Mouse (Mus musculus): ENCODE results near the gene Ptgds. TPM values are rescaled to one million over a fixed set of nuclear protein-coding genes. Genes with fewer than 3 reads are reported as not detected.

Ptgds gene
- polyA plus RNA-seq, 1 experiment from 2014 or later, result 3.0 TPM

- H3K27me3 ChIP-seq, result peaks cover 35% of the 10 kb centered on the region
- no peak overlapping the region; the same call in 1 of the 2 replicates for H3K4me3 ChIP-seq
- no peaks in the 10 kb centered on the region for H3K9me3 ChIP-seq (replicated peaks)
- peak overlapping the region; percentile 80 for H3K4me2 ChIP-seq (replicated peaks)
- H3K27ac ChIP-seq, result no peak overlapping the region
- WGBS, result 56% methylated on average over 17 of the region's 17 CpGs
- no peak overlapping the region for H3K9ac ChIP-seq
- peak; percentile 7; the same call in 1 of the 2 replicates for ATAC-seq (ENCODE audit: low FRiP score)
- peaks cover 17% of the 10 kb centered on the region for H3K36me3 ChIP-seq
- H3K4me1 ChIP-seq, result peaks cover 31% of the 10 kb centered on the region
Observed at GRCm38 (mm10) chr2:25430395-25431233, 39.2 kb downstream of the Ptgds start.

GRCm38 (mm10) chr2:25429435-25430180 is 40.2 kb downstream of the Ptgds start:
- Histone ChIP-seq H3K9me3 (replicated peaks) (no peaks in the 10 kb centered on the region), H3K27ac (no peak overlapping the region)
- WGBS, result 75% methylated on average over 5 of the region's 5 CpGs

GRCm38 (mm10) chr2:25428442-25429236 is 41.2 kb downstream of the Ptgds start, which contains the start of gene Abca2:
Gene Abca2, plus strand, starts transcription at chr2:25428703.
- peaks cover 31% of the 10 kb centered on the region for H3K4me1 ChIP-seq

More at GRCm38 (mm10) chr2:25429435-25430180, 40.2 kb downstream of the Ptgds start:
- Histone ChIP-seq H3K4me3 (peak overlapping the region; percentile 63), H3K4me1 (peaks cover 31% of the 10 kb centered on the region), H3K9ac (peak overlapping the region; percentile 86), H3K27me3 (peaks cover 45% of the 10 kb centered on the region), H3K36me3 (peaks cover 9% of the 10 kb centered on the region; the same call in 1 of the 2 replicates), H3K4me2 (replicated peaks) (peak overlapping the region; percentile 80)
- no peak for ATAC-seq (ENCODE audit: low FRiP score)

GRCm38 (mm10) chr2:25427256-25427655 is 42.6 kb downstream of the Ptgds start:
- 89% methylated on average over 5 of the region's 5 CpGs for WGBS
- ATAC-seq (ENCODE audit: low FRiP score), result no peak

More at GRCm38 (mm10) chr2:25428442-25429236, 41.2 kb downstream of the Ptgds start, which contains the start of gene Abca2:
- no peaks in the 10 kb centered on the region for H3K9me3 ChIP-seq (replicated peaks)
- H3K36me3 ChIP-seq, result peaks cover 5% of the 10 kb centered on the region; the same call in 1 of the 2 replicates
- WGBS, result under 1% methylated on average over 69 of the region's 89 CpGs
- H3K27ac ChIP-seq, result peak within 1 kb of the TSS; percentile 82
- H3K9ac ChIP-seq, result peak within 1 kb of the TSS; percentile 86
- peak within 1 kb of the TSS; percentile 63 for H3K4me3 ChIP-seq
- H3K4me2 ChIP-seq (replicated peaks), result peak within 1 kb of the TSS; percentile 80
- peak; percentile 89 for ATAC-seq (ENCODE audit: low FRiP score)
- H3K27me3 ChIP-seq, result peaks cover 54% of the 10 kb centered on the region

GRCm38 (mm10) chr2:25426721-25427191 is 43.1 kb downstream of the Ptgds start:
- Histone ChIP-seq H3K27ac (no peak overlapping the region), H3K4me3 (no peak overlapping the region), H3K9me3 (replicated peaks) (no peaks in the 10 kb centered on the region), H3K4me1 (peaks cover 31% of the 10 kb centered on the region), H3K27me3 (peaks cover 56% of the 10 kb centered on the region), H3K9ac (no peak overlapping the region), H3K4me2 (replicated peaks) (no peak overlapping the region), H3K36me3 (no peaks in the 10 kb centered on the region)
- WGBS, result 40% methylated on average over 5 of the region's 5 CpGs
- ATAC-seq (ENCODE audit: low FRiP score), result no peak

More at GRCm38 (mm10) chr2:25427256-25427655, 42.6 kb downstream of the Ptgds start:
- H3K36me3 ChIP-seq, result no peaks in the 10 kb centered on the region
- no peak overlapping the region for H3K27ac ChIP-seq
- no peaks in the 10 kb centered on the region for H3K9me3 ChIP-seq (replicated peaks)
- H3K27me3 ChIP-seq, result peaks cover 56% of the 10 kb centered on the region
- H3K4me3 ChIP-seq, result no peak overlapping the region
- no peak overlapping the region for H3K4me2 ChIP-seq (replicated peaks)
- peaks cover 31% of the 10 kb centered on the region for H3K4me1 ChIP-seq
- no peak overlapping the region for H3K9ac ChIP-seq

GRCm38 (mm10) chr2:25425481-25425880 is 44.4 kb downstream of the Ptgds start:
- no peak for ATAC-seq (ENCODE audit: low FRiP score)
- Histone ChIP-seq H3K4me1 (peaks cover 19% of the 10 kb centered on the region), H3K36me3 (no peaks in the 10 kb centered on the region), H3K27ac (no peak overlapping the region), H3K4me3 (no peak overlapping the region), H3K4me2 (replicated peaks) (no peak overlapping the region), H3K9me3 (replicated peaks) (no peaks in the 10 kb centered on the region), H3K9ac (no peak overlapping the region), H3K27me3 (peaks cover 52% of the 10 kb centered on the region)
- 48% methylated on average over 27 of the region's 27 CpGs for WGBS

GRCm38 (mm10) chr2:25423626-25424025 is 46.2 kb downstream of the Ptgds start:
- Histone ChIP-seq H3K36me3 (no peaks in the 10 kb centered on the region), H3K4me3 (no peak overlapping the region), H3K27me3 (peaks cover 40% of the 10 kb centered on the region), H3K9me3 (replicated peaks) (no peaks in the 10 kb centered on the region), H3K27ac (no peak overlapping the region), H3K9ac (0 out of 2 replicates have a peak overlapping the region, but pooled peaks have one; percentile 23), H3K4me1 (peaks cover 3% of the 10 kb centered on the region; the same call in 1 of the 2 replicates), H3K4me2 (replicated peaks) (no peak overlapping the region)
- ATAC-seq (ENCODE audit: low FRiP score), result no peak
- WGBS, result 64% methylated on average over 1 of the region's 1 CpGs

- Histone ChIP-seq H3K36me3 (no peaks in the 10 kb centered on the region), H3K27me3 (peaks cover 40% of the 10 kb centered on the region), H3K4me2 (replicated peaks) (no peak within 1 kb of the TSS), H3K9me3 (replicated peaks) (no peaks in the 10 kb centered on the region), H3K27ac (no peak within 1 kb of the TSS), H3K9ac (0 out of 2 replicates have a peak within 1 kb of the TSS, but pooled peaks have one; percentile 23), H3K4me1 (no peaks in the 10 kb centered on the region), H3K4me3 (no peak within 1 kb of the TSS)
- no peak for ATAC-seq (ENCODE audit: low FRiP score)
- 72% methylated on average over 17 of the region's 17 CpGs for WGBS
Observed at GRCm38 (mm10) chr2:25422587-25423410, 47.0 kb downstream of the Ptgds start, which contains the start of gene Fut7. Gene Fut7, plus strand, starts transcription at chr2:25423267.

GRCm38 (mm10) chr2:25421896-25422295 is 48.0 kb downstream of the Ptgds start:
- H3K36me3 ChIP-seq, result no peaks in the 10 kb centered on the region
- 20% methylated on average over 3 of the region's 3 CpGs for WGBS
- peak; percentile 55; the same call in 1 of the 2 replicates for ATAC-seq (ENCODE audit: low FRiP score)
- no peak overlapping the region for H3K27ac ChIP-seq
- H3K9me3 ChIP-seq (replicated peaks), result no peaks in the 10 kb centered on the region
- no peak overlapping the region for H3K4me3 ChIP-seq
- H3K9ac ChIP-seq, result no peak overlapping the region
- no peak overlapping the region for H3K4me2 ChIP-seq (replicated peaks)
- H3K27me3 ChIP-seq, result peaks cover 40% of the 10 kb centered on the region
- no peaks in the 10 kb centered on the region for H3K4me1 ChIP-seq

GRCm38 (mm10) chr2:25417426-25417825 is 52.4 kb downstream of the Ptgds start:
- no peaks in the 10 kb centered on the region for H3K4me1 ChIP-seq
- no peak overlapping the region for H3K4me2 ChIP-seq (replicated peaks)
- H3K4me3 ChIP-seq, result no peak overlapping the region
- no peak overlapping the region for H3K27ac ChIP-seq
- no peaks in the 10 kb centered on the region for H3K27me3 ChIP-seq
- H3K36me3 ChIP-seq, result no peaks in the 10 kb centered on the region
- no peak for ATAC-seq (ENCODE audit: low FRiP score)
- WGBS, result 10% methylated on average over 3 of the region's 3 CpGs
- H3K9me3 ChIP-seq (replicated peaks), result no peaks in the 10 kb centered on the region
- no peak overlapping the region for H3K9ac ChIP-seq
